Mouse (Mus musculus): ENCODE measurements around the gene Efcab11. TPM values are rescaled to one million over a fixed set of nuclear protein-coding genes. Genes with fewer than 3 reads are reported as not detected.

Gene Efcab11
- total and polyA plus RNA-seq, 3 experiments, result 7.9 to 12.2 (median 8.0) TPM

GRCm38 (mm10) chr12:99781774-99782173 is 102.5 kb downstream of the Efcab11 start:
- Histone ChIP-seq H3K4me3 (replicated peaks in 1 of 3; ENCODE audit: low read depth in 2 of 3, low read length in 2 of 3, poor library complexity in 1 of 3) (no peak overlapping the region), H3K27me3 (replicated peaks) (no peaks in the 10 kb centered on the region), H3K9me3 (replicated peaks; ENCODE audit: low read length) (no peaks in the 10 kb centered on the region), H3K79me2 (replicated peaks; ENCODE audit: control insufficient read depth, extremely low read depth, insufficient read depth, poor library complexity, severe bottlenecking) (no peaks in the 10 kb centered on the region), H3K27ac (ENCODE audit: insufficient read depth, low read depth) (no peak overlapping the region), H3K36me3 (replicated peaks in 1 of 2; ENCODE audit: control insufficient read depth in 1 of 2, insufficient read depth in 1 of 2, low read length in 1 of 2) (peaks cover 0 to 7% of the 10 kb centered on the region in 2 experiments), H3K4me2 (ENCODE audit: insufficient read depth, low read depth, poor library complexity, severe bottlenecking) (no peak overlapping the region), H3K9ac (ENCODE audit: insufficient read depth, low read depth) (no peak overlapping the region), H3K4me1 (ENCODE audit: control insufficient read depth in 1 of 2, insufficient read depth in 2 of 2) (peaks cover 3 to 27% of the 10 kb centered on the region in 2 experiments; a peak in 3 of 4 replicates)
- no peak for DNase-seq (ENCODE audit: extremely low read depth)
- in situ Hi-C loops (cut with MboI; ENCODE audit: low pct_ligation_motif_present, low pct_unique_long_range_greater_than_20kb, low sequenced_read_pairs), result no loop called here
- dilution Hi-C loops (cut with MboI; ENCODE audit: extremely low pct_ligation_motif_present, extremely low pct_unique_long_range_greater_than_20kb, low sequenced_read_pairs), result no loop called here
- TF ChIP-seq MAZ (IDR thresholded peaks at IDR 0.05; ENCODE audit: low read depth, low read length), result no peak
- TF ChIP-seq ZNF384 (IDR thresholded peaks at IDR 0.05; ENCODE audit: low read depth, low read length), result no peak
- no peak for TF ChIP-seq ZC3H11A (IDR thresholded peaks at IDR 0.05; ENCODE audit: low read depth, low read length)

- TF ChIP-seq TCF12 (IDR thresholded peaks at IDR 0.05; ENCODE audit: low read depth, low read length) (no peak), JUN (IDR thresholded peaks at IDR 0.05; ENCODE audit: insufficient read depth, low read depth, low read length) (no peak), USF1 (IDR thresholded peaks at IDR 0.05; ENCODE audit: low read depth, low read length) (no peak), UBTF (IDR thresholded peaks at IDR 0.05; ENCODE audit: low read depth, low read length) (no peak), HCFC1 (IDR thresholded peaks at IDR 0.05; ENCODE audit: low read depth, low read length) (no peak), ELF1 (IDR thresholded peaks at IDR 0.05; ENCODE audit: low read depth, low read length) (no peak), MXI1 (IDR thresholded peaks at IDR 0.05; ENCODE audit: low read depth, low read length) (no peak), CHD2 (IDR thresholded peaks at IDR 0.05; ENCODE audit: low read length) (no peak), JUND (conservative IDR thresholded peaks at IDR 0.05; ENCODE audit: low read depth, low read length) (no peak), TBP (conservative IDR thresholded peaks at IDR 0.05; ENCODE audit: low read depth, low read length) (no peak), SMC3 (IDR thresholded peaks at IDR 0.05; ENCODE audit: low read depth, low read length) (no peak), E2F4 (IDR thresholded peaks at IDR 0.05; ENCODE audit: insufficient replicate concordance, low read depth, low read length) (no peak), USF2 (conservative IDR thresholded peaks at IDR 0.05; ENCODE audit: low read depth, low read length) (no peak), MEF2A (IDR thresholded peaks at IDR 0.05; ENCODE audit: borderline replicate concordance, low read depth, low read length) (no peak)
- Histone ChIP-seq H3K4me1 (ENCODE audit: control insufficient read depth in 1 of 2, insufficient read depth in 2 of 2) (peaks cover 3 to 29% of the 10 kb centered on the region in 2 experiments; a peak in 3 of 4 replicates), H3K36me3 (replicated peaks in 1 of 2; ENCODE audit: control insufficient read depth in 1 of 2, insufficient read depth in 1 of 2, low read length in 1 of 2) (peaks cover 0 to 5% of the 10 kb centered on the region in 2 experiments), H3K4me3 (replicated peaks in 1 of 3; ENCODE audit: low read depth in 2 of 3, low read length in 2 of 3, poor library complexity in 1 of 3) (no peak overlapping the region), H3K27ac (ENCODE audit: insufficient read depth, low read depth) (no peak overlapping the region), H3K9me3 (replicated peaks; ENCODE audit: low read length) (no peaks in the 10 kb centered on the region), H3K79me2 (replicated peaks; ENCODE audit: control insufficient read depth, extremely low read depth, insufficient read depth, poor library complexity, severe bottlenecking) (no peaks in the 10 kb centered on the region), H3K4me2 (ENCODE audit: insufficient read depth, low read depth, poor library complexity, severe bottlenecking) (no peak overlapping the region), H3K9ac (ENCODE audit: insufficient read depth, low read depth) (no peak overlapping the region), H3K27me3 (replicated peaks) (no peaks in the 10 kb centered on the region)
- no peak for DNase-seq (ENCODE audit: extremely low read depth)
- dilution Hi-C loops (cut with MboI; ENCODE audit: extremely low pct_ligation_motif_present, extremely low pct_unique_long_range_greater_than_20kb, low sequenced_read_pairs) (no loop called here), in situ Hi-C loops (cut with MboI; ENCODE audit: low pct_ligation_motif_present, low pct_unique_long_range_greater_than_20kb, low sequenced_read_pairs) (no loop called here)
Measured at GRCm38 (mm10) chr12:99780396-99780795, 103.8 kb downstream of the Efcab11 start.
